Mouse (Mus musculus) testis, adult 2 months (tissue): Measurements from ENCODE around the gene Slc35b3. TPM values are rescaled to one million over a fixed set of nuclear protein-coding genes. Genes with fewer than 3 reads are reported as not detected.

ENCODE experiments used
- H3K27ac ChIP-seq: fragments of 200-500 bp; 2 replicates; pipeline ENCODE4 v1.5.1; 2012; ENCODE audit warnings: low read depth, low read length; ENCODE audit not compliant: control insufficient read depth, insufficient read depth
- H3K27me3 ChIP-seq: fragments of 200-500 bp; 2 replicates; pipeline ENCODE4 v1.6.1; 2012; ENCODE audit warnings: mild to moderate bottlenecking, low read length, moderate library complexity; ENCODE audit not compliant: control insufficient read depth, insufficient read depth
- H3K36me3 ChIP-seq: fragments of 200-500 bp; 2 replicates; pipeline ENCODE4 v1.6.1; 2012; ENCODE audit warnings: mild to moderate bottlenecking, low read length; ENCODE audit not compliant: control insufficient read depth, insufficient read depth
- H3K4me1 ChIP-seq: fragments of 200-500 bp; 2 replicates; pipeline ENCODE4 v1.6.1; 2012; ENCODE audit warnings: low read length; ENCODE audit not compliant: control insufficient read depth, insufficient read depth
- H3K4me3 ChIP-seq: fragments of 200-500 bp; 2 replicates; pipeline ENCODE4 v1.5.1; 2012; ENCODE audit warnings: low read depth, mild to moderate bottlenecking, low read length, moderate library complexity, mixed read lengths; ENCODE audit not compliant: control insufficient read depth
- CTCF ChIP-seq: fragments of 200-500 bp; IDR thresholded peaks from 2 replicates; pipeline ENCODE4 v1.5.1; 2012; ENCODE audit warnings: low read depth, mild to moderate bottlenecking, inconsistent platforms, low read length, moderate library complexity; ENCODE audit not compliant: control insufficient read depth, insufficient read depth, insufficient replicate concordance
- POLR2A ChIP-seq: fragments of 200-500 bp; IDR thresholded peaks from 2 replicates; pipeline ENCODE4 v1.6.1; 2012; ENCODE audit warnings: low read depth, mild to moderate bottlenecking, inconsistent platforms, low read length, moderate library complexity; ENCODE audit not compliant: control insufficient read depth
- polyA plus RNA-seq: library from polyadenylated mRNA; depleted of rRNA; stranded (reverse); fragments of >200 nt; gene quantifications from 2 replicates; pipeline ENCODE4 v1.2.3, GENCODE M21; 2012

Gene Slc35b3
- polyA plus RNA-seq, 1 experiment: 14.2 TPM

GRCm38 (mm10) chr13:38917556-38917955 is 43.1 kb downstream of the Slc35b3 start:
- TF ChIP-seq CTCF: no peak
- TF ChIP-seq POLR2A: no peak
- Histone ChIP-seq H3K27me3 (no peaks in the 10 kb centered on the region), H3K4me1 (no peaks in the 10 kb centered on the region), H3K27ac (no peak overlapping the region), H3K4me3 (no peak overlapping the region), H3K36me3 (no peaks in the 10 kb centered on the region)

GRCm38 (mm10) chr13:38914771-38915170 is 45.9 kb downstream of the Slc35b3 start:
- H3K27ac ChIP-seq: no peak overlapping the region
- no peak for TF ChIP-seq CTCF
- no peak for TF ChIP-seq POLR2A
- no peaks in the 10 kb centered on the region for H3K27me3 ChIP-seq
- no peaks in the 10 kb centered on the region for H3K4me1 ChIP-seq
- no peaks in the 10 kb centered on the region for H3K36me3 ChIP-seq
- no peak overlapping the region for H3K4me3 ChIP-seq

- Histone ChIP-seq H3K27me3 (no peaks in the 10 kb centered on the region), H3K4me1 (no peaks in the 10 kb centered on the region), H3K4me3 (no peak overlapping the region), H3K36me3 (no peaks in the 10 kb centered on the region), H3K27ac (no peak overlapping the region)
- no peak for TF ChIP-seq POLR2A
- no peak for TF ChIP-seq CTCF
Measured at GRCm38 (mm10) chr13:38892364-38892763, 68.3 kb downstream of the Slc35b3 start.
